Mouse (Mus musculus): ENCODE data around the gene Bhlha15.

The Bhlha15 gene

DNA sequence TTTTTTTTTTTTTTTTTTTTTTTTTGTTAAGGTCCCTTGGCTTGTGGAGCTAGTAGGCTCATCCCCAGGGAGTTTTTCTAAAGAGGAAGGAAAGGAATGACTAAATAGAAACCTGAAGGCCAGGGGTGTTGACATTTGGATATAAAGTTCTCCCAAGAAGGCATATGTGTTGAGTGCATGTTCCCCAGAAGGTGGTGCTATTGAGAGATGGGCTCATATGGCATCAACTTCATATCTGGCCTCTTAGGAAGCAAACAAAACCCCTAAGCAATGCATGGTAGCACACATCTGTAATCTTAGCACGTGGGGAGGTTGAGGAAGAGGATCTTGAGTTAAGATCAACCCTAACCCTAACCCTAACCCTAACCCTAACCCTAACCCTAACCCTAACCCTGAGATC, 41.3 kb downstream of the Bhlha15 start:
- no peak for DNase-seq (ENCODE audit: low spot score in 2 of 2)

DNA sequence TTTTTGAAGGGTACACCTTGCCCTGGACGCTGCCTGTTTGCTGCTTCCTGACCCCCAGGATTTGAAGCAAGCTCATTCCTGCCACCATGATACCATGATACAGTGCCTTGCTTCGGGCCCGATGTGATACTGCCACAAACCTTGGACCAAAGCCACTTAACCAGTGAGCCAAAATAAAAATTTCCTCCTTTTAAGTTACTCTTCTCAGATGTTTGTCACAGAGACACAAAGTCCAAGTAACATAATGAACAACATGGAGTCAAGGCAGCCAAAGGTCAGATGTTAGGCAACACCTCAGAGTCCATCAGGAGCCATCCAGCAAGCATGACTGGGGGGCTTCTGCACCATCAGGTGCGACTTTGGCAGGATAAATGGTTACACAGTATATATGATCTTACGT, 42.4 kb downstream of the Bhlha15 start:
- no peak for DNase-seq (ENCODE audit: low spot score in 2 of 2)

DNA sequence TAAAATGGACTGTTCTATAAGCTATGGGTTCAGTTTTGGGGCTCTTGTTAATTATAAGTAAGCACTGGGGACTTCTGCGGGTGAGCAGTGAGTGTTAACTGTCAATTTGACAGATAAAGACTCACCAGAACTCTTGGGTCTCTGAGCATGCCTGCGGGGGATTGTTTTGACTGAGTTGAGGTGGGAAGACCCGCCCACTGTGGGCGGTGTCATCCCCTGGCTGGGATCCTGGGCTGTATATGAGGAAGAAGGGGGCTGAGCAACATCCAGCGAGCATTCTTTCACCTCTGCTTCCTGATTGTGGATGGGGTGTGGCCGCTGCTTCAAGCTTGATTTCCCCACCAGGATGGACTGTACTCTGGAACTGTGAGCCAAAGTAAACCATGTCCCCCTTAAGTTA, 44.1 kb downstream of the Bhlha15 start:
- no peak for DNase-seq (ENCODE audit: low spot score in 2 of 2)

DNA sequence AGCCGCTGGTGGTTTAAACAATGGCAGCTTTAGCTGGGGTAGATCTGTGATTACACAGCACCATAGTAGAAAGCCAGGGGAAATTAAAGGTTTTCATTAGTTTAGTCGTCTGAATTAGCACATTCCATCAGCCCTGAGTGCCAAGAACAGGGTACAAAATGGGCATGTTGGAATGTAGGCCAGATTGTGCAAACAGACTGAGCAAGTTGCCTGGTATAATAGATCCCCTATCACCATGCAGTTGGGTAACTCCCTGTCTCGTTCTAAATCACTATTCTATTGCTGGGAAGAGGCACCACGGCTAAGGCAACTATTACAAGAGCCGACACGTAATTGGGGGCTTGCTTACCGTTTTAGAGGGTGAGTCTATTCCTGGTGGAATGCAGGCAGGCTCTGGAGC, 44.6 kb downstream of the Bhlha15 start:
- no peak for DNase-seq (ENCODE audit: low spot score in 2 of 2)

DNA sequence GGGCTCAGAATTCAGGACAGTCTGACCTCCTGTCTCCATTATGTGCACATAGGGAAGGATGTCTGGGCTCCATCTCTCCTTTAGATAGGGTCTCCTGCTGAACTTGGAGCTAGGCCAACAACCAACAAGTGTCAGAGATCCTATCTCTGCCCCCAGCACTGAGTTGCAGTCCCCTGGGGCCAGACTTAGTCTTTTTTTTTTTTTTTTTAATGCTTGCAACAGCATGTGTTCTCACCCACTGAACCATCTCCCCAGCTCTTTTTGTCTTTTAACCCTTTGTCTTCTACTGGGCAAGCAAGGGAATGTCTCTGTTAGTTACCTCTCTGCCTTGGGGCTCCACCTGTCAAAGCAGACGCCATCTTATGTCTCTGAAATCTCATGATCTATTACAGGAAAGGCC, 48.9 kb downstream of the Bhlha15 start:
- no peak for DNase-seq (ENCODE audit: low spot score in 2 of 2)
